In the genomic region with DNA sequence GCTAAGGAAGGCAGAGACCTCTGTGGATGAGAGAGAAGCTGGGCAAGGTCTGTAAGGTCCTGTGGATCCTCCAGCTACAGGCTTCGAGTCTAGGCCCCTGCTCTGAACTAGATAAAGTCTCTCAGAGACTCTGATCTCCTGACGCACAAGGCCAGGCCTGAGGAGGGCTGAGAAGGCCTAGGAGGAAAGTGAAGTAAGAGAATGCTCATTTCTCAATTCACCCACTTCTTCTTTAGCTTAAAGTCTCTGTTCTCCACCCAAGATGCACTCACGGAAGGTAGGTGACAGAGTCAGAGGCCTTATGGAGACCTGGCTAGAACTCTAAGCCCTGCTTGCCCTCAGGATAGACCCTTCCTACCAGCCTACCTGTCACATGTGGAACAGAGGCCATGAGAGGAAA, we compare ENCODE assay signal across 27 mouse cellular contexts. TPM values are rescaled to one million over a fixed set of nuclear protein-coding genes. Genes with fewer than 3 reads are reported as not detected.
DNase-seq lines count a peak whose midpoint lies in the region; ATAC-seq and TF ChIP-seq lines count a peak whose summit lies in the region.
"Had no signal": no experiment of that assay in that cellular context is flagged by ENCODE, and none has a peak within 500 bp of the region (broad histone marks: within the 10 kb centered on the region; RNA-seq: fewer than 3 reads in every experiment).

9830107B12Rik (minus strand) TSS at position 149 of the 400 bp plus-strand sequence.

- TF ChIP-seq CTCF in bone marrow, adult 2 months (IDR thresholded peaks at IDR 0.05; ENCODE audit: control insufficient read depth, insufficient read depth, low read length): no peak

- DNase-seq in liver, embryonic 11.5 days (ENCODE audit: low spot score): no peak
- no peak for DNase-seq in embryo, embryonic 10.5 days (ENCODE audit: low spot score)
- DNase-seq in spleen, postnatal 10 days (ENCODE audit: low spot score in 2 of 2): no peak
- DNase-seq: adrenal gland, adult 2 months; adrenal gland, postnatal 25 days; cerebellum, adult 11 months; cerebellum, adult 9-10 months; cerebellum, postnatal 25 days; gastrocnemius, postnatal 10 days; heart, adult 2 months; heart, postnatal 14 days had no signal

- H3K27me3 ChIP-seq in liver, embryonic 16.5 days (ENCODE audit: control insufficient read depth, insufficient read depth, low read depth, low read length): no peaks in the 10 kb centered on the region
- H3K27me3 ChIP-seq in liver, embryonic 11.5 days (replicated peaks; ENCODE audit: control insufficient read depth, insufficient read depth, low read length): no peaks in the 10 kb centered on the region
- H3K27me3 ChIP-seq: embryonic facial prominence, embryonic 15.5 days; forebrain, embryonic 15.5 days; heart, embryonic 15.5 days had no signal

- no peak for TF ChIP-seq POLR2A in bone marrow, adult 2 months (IDR thresholded peaks at IDR 0.05; ENCODE audit: borderline replicate concordance, control insufficient read depth, low read depth, low read length)

- no peaks in the 10 kb centered on the region for H3K4me1 ChIP-seq in liver, embryonic 16.5 days (ENCODE audit: control insufficient read depth, low read depth, low read length)
- no peaks in the 10 kb centered on the region for H3K4me1 ChIP-seq in liver, embryonic 11.5 days (replicated peaks; ENCODE audit: control insufficient read depth, insufficient read depth, low read length)
- peaks cover 10% of the 10 kb centered on the region for H3K4me1 ChIP-seq in bone marrow, adult 2 months (ENCODE audit: control insufficient read depth, insufficient read depth, low read length)
- H3K4me1 ChIP-seq: embryonic facial prominence, embryonic 15.5 days; forebrain, embryonic 10.5 days; forebrain, embryonic 15.5 days; heart, embryonic 15.5 days; hindbrain, embryonic 13.5 days had no signal

- no peaks in the 10 kb centered on the region for H3K9me3 ChIP-seq in liver, embryonic 16.5 days (replicated peaks; ENCODE audit: control insufficient read depth, low read length)
- H3K9me3 ChIP-seq in liver, embryonic 11.5 days (ENCODE audit: control insufficient read depth, low read length): peaks cover 3% of the 10 kb centered on the region; the same call in 1 of the 2 replicates
- H3K9me3 ChIP-seq: embryonic facial prominence, embryonic 15.5 days; forebrain, embryonic 10.5 days; forebrain, embryonic 15.5 days; heart, embryonic 15.5 days had no signal

- 0 out of 2 replicates have a peak, but pooled peaks have one; percentile 19 for ATAC-seq in liver, embryonic 16.5 days (ENCODE audit: low read depth)
- ATAC-seq in liver, embryonic 11.5 days (replicated peaks; ENCODE audit: low FRiP score): no peak
- peak; percentile 74 for ATAC-seq in granulocyte monocyte progenitor cell, adult 5-6 weeks (replicated peaks; ENCODE audit: poor library complexity, severe bottlenecking)
- peak; percentile 77 for ATAC-seq in monocyte, adult 5-6 weeks (replicated peaks; ENCODE audit: insufficient number of reproducible peaks, low FRiP score, low TSS enrichment, poor library complexity, severe bottlenecking)
- ATAC-seq: forebrain, embryonic 15.5 days; hindbrain, postnatal 0 days had no signal

- no peak within 1 kb of the TSS for H3K4me2 ChIP-seq in liver, embryonic 16.5 days (ENCODE audit: low read depth, low read length)
- no peak within 1 kb of the TSS for H3K4me2 ChIP-seq in liver, embryonic 11.5 days
- H3K4me2 ChIP-seq: embryonic facial prominence, embryonic 15.5 days; forebrain, embryonic 15.5 days; heart, embryonic 11.5 days; heart, embryonic 15.5 days; hindbrain, embryonic 13.5 days had no signal

- H3K9ac ChIP-seq in liver, embryonic 16.5 days (ENCODE audit: low read depth, low read length): no peak within 1 kb of the TSS
- H3K9ac ChIP-seq in liver, embryonic 11.5 days (ENCODE audit: low read depth, low read length): no peak within 1 kb of the TSS
- H3K9ac ChIP-seq: embryonic facial prominence, embryonic 15.5 days; forebrain, embryonic 15.5 days; heart, embryonic 15.5 days; hindbrain, embryonic 13.5 days had no signal

- 49% methylated on average over 3 of the region's 3 CpGs for WGBS in liver, embryonic 16.5 days (ENCODE audit: insufficient replicate concordance)
- 61% methylated on average over 3 of the region's 3 CpGs for WGBS in liver, embryonic 11.5 days
- 30% methylated on average over 3 of the region's 3 CpGs for WGBS in bone marrow, adult 2 months

- H3K4me3 ChIP-seq in liver, embryonic 16.5 days (ENCODE audit: low read depth, low read length): no peak within 1 kb of the TSS
- no peak within 1 kb of the TSS for H3K4me3 ChIP-seq in liver, embryonic 11.5 days (ENCODE audit: low read depth, low read length)
- peak within 1 kb of the TSS; percentile 65 for H3K4me3 ChIP-seq in bone marrow, adult 2 months (replicated peaks; ENCODE audit: control insufficient read depth, low read depth, low read length)
- H3K4me3 ChIP-seq: embryonic facial prominence, embryonic 15.5 days; erythroblast, embryonic 14.5 days; forebrain, embryonic 10.5 days; forebrain, embryonic 15.5 days; heart, adult 2 months; heart, embryonic 15.5 days; hindbrain, embryonic 13.5 days had no signal

- H3K27ac ChIP-seq in liver, embryonic 16.5 days (ENCODE audit: low read length): no peak within 1 kb of the TSS
- no peak within 1 kb of the TSS for H3K27ac ChIP-seq in liver, embryonic 11.5 days (ENCODE audit: low read depth, low read length)
- H3K27ac ChIP-seq in bone marrow, adult 2 months (ENCODE audit: control insufficient read depth, insufficient read depth, low read depth, low read length, poor library complexity): peak within 1 kb of the TSS; percentile 86
- H3K27ac ChIP-seq: embryonic facial prominence, embryonic 15.5 days; forebrain, embryonic 10.5 days; forebrain, embryonic 15.5 days; heart, adult 2 months; heart, embryonic 15.5 days; hindbrain, embryonic 13.5 days; hindbrain, postnatal 0 days had no signal

- H3K36me3 ChIP-seq in liver, embryonic 16.5 days (ENCODE audit: control insufficient read depth, insufficient read depth): no peaks in the 10 kb centered on the region
- no peaks in the 10 kb centered on the region for H3K36me3 ChIP-seq in liver, embryonic 11.5 days (ENCODE audit: control insufficient read depth, insufficient read depth, low read length)
- H3K36me3 ChIP-seq: embryonic facial prominence, embryonic 15.5 days; forebrain, embryonic 10.5 days; forebrain, embryonic 15.5 days; heart, embryonic 15.5 days; hindbrain, embryonic 13.5 days had no signal

RNA-seq across cellular contexts. Expression of gene 9830107B12Rik, which starts in this region (rescaled TPM):
- 0.99 and 1.5 TPM in 2 replicates for polyA plus RNA-seq in liver, embryonic 16.5 days (2015; fragmentation: Nextera tagmentation; extraction: Ambion mirVana)
- 0.05 TPM in 1 of 2 replicates, not detected in the other for polyA plus RNA-seq in liver, embryonic 11.5 days (2014; fragmentation: Nextera tagmentation; extraction: Ambion mirVana)
- 4.3 and 10.2 TPM in 2 replicates for polyA plus RNA-seq in bone marrow, adult 2 months (2011; ENCODE audit: insufficient read depth, insufficient read length, low replicate concordance, missing spikeins)
- total RNA-seq in granulocyte monocyte progenitor cell, adult 5-6 weeks (2014; fragmentation: Nextera tagmentation): 0.75 TPM in 1 of 2 replicates, not detected in the other
- total RNA-seq in granulocyte monocyte progenitor cell, adult 5-6 weeks (2017): 0.88 and 1.3 TPM in 2 replicates
- total RNA-seq in monocyte, adult 5-6 weeks (2017): 1.1 to 8.9 TPM (median 6.9 TPM) in 3 replicates
- total RNA-seq: adrenal gland, adult 2 months; adrenal gland, postnatal 25 days; ES-E14; gastrocnemius, postnatal 10 days; heart, adult 2 months; heart, postnatal 14 days; hindbrain, postnatal 0 days had no signal
- polyA plus RNA-seq: adrenal gland, adult 2 months; brain, embryonic 14.5 days; cortical plate, adult 2 months; embryonic facial prominence, embryonic 15.5 days; erythroblast, embryonic 14.5 days; forebrain, embryonic 10.5 days; forebrain, embryonic 15.5 days; frontal cortex, adult 2 months; heart, embryonic 11.5 days; heart, embryonic 15.5 days; hindbrain, embryonic 13.5 days; hindbrain, postnatal 0 days had no signal
